Mouse (Mus musculus) ES-E14 (cell line): ENCODE data around the gene Timm10b. TPM values are rescaled to one million over a fixed set of nuclear protein-coding genes. Genes with fewer than 3 reads are reported as not detected.

ENCODE experiments used
- DNase-seq: peaks from one replicate; pipeline ENCODE4 v3.0.0-alpha.2; 2013; ENCODE audit warnings: low read depth, low spot score
- H3K27ac ChIP-seq: 2 replicates; pipeline ENCODE4 v1.5.1; 2012; ENCODE audit warnings: low read depth, mild to moderate bottlenecking, low read length, moderate library complexity, mixed read lengths; ENCODE audit not compliant: poor library complexity, insufficient read depth, severe bottlenecking
- H3K36me3 ChIP-seq: 2 replicates; pipeline ENCODE4 v1.6.1; 2012; ENCODE audit warnings: mild to moderate bottlenecking, low read length, moderate library complexity, mixed read lengths; ENCODE audit not compliant: control insufficient read depth, poor library complexity, insufficient read depth, severe bottlenecking
- H3K4me1 ChIP-seq, 2 experiments: fragments of 150-350 bp in 1 of 2; sonication (generic) in 1 of 2; 2 replicates each; pipeline ENCODE4 v1.6.1; 2012; ENCODE audit warnings: low read length in 2 of 2, mild to moderate bottlenecking in 1 of 2, mixed read lengths in 1 of 2; ENCODE audit not compliant: control insufficient read depth in 2 of 2, insufficient read depth in 2 of 2, poor library complexity in 1 of 2
- H3K4me3 ChIP-seq, 2 experiments: fragments of 150-350 bp in 1 of 2; sonication (generic) in 1 of 2; 2 replicates each; pipeline ENCODE4 v1.5.1; 2012; ENCODE audit warnings: low read length in 2 of 2, low read depth in 1 of 2, mild to moderate bottlenecking in 1 of 2, mixed read lengths in 1 of 2; ENCODE audit not compliant: insufficient read depth in 1 of 2, poor library complexity in 1 of 2, severe bottlenecking in 1 of 2
- H3K9ac ChIP-seq: 2 replicates; pipeline ENCODE4 v1.6.1; 2012; ENCODE audit warnings: low read depth, mild to moderate bottlenecking, low read length, mixed read lengths; ENCODE audit not compliant: poor library complexity, insufficient read depth, severe bottlenecking
- H3K9me3 ChIP-seq: fragments of 150-350 bp; sonication (generic); 2 replicates; pipeline ENCODE4 v1.6.1; 2012; ENCODE audit warnings: low read depth, mild to moderate bottlenecking, low read length; ENCODE audit not compliant: control insufficient read depth, insufficient read depth
- CHD2 ChIP-seq: IDR thresholded peaks from 2 replicates; pipeline ENCODE4 v1.6.1; 2014; ENCODE audit warnings: mild to moderate bottlenecking, low read depth, low read length, inconsistent platforms
- HCFC1 ChIP-seq: IDR thresholded peaks from 2 replicates; pipeline ENCODE4 v1.6.1; 2012; ENCODE audit warnings: low read length, inconsistent platforms, borderline replicate concordance; ENCODE audit not compliant: insufficient read depth
- MAFK ChIP-seq: IDR thresholded peaks from 2 replicates; pipeline ENCODE4 v1.6.1; 2014; ENCODE audit warnings: mild to moderate bottlenecking, low read depth, low read length, inconsistent platforms; ENCODE audit not compliant: insufficient read depth
- ZC3H11A ChIP-seq: IDR thresholded peaks from 2 replicates; pipeline ENCODE4 v1.6.1; 2012; ENCODE audit warnings: low read depth, mild to moderate bottlenecking, inconsistent platforms, low read length, borderline replicate concordance
- ZNF384 ChIP-seq: IDR thresholded peaks from 2 replicates; pipeline ENCODE4 v1.6.1; 2012; ENCODE audit warnings: low read depth, low read length, inconsistent platforms
- in situ Hi-C, 2 experiments: fragments of 600-800 bp; cut with MboI; formaldehyde crosslinking; loops; one replicate each; pipeline ENCODE4 v1.15.1; 2025; ENCODE audit warnings: low sequenced_read_pairs in 2 of 2, inconsistent platforms in 1 of 2; ENCODE audit not compliant: unreplicated experiment in 2 of 2
- total RNA-seq: library from RNA; depleted of rRNA; stranded (reverse); fragments of 300-350 nt; gene quantifications from 2 replicates; pipeline ENCODE4 v1.2.3, GENCODE M21; 2012

Timm10b gene
- total RNA-seq, 1 experiment: 85.5 TPM

GRCm38 (mm10) chr7:105632551-105632972 lies 7.3 kb upstream of the Timm10b start:
- Histone ChIP-seq H3K9me3 (no peaks in the 10 kb centered on the region), H3K27ac (no peak overlapping the region), H3K9ac (0 out of 2 replicates have a peak overlapping the region, but pooled peaks have one; percentile 29), H3K36me3 (peaks cover 11% of the 10 kb centered on the region; the same call in 1 of the 2 replicates), H3K4me3 (peak overlapping the region; percentile 76 to 95), H3K4me1 (peaks cover 0 to 2% of the 10 kb centered on the region in 2 experiments; a peak in 1 of 4 replicates)
- in situ Hi-C loops: no loop called here
- TF ChIP-seq ZC3H11A: no peak
- peak; percentile 46; the same call in 1 of the 2 replicates for TF ChIP-seq ZNF384
- no peak for DNase-seq

- H3K36me3 ChIP-seq: peaks cover 16% of the 10 kb centered on the region; the same call in 1 of the 2 replicates
- peak; percentile 70 for DNase-seq
- no peak for TF ChIP-seq ZC3H11A
- TF ChIP-seq CHD2: no peak
- TF ChIP-seq MAFK: no peak
- TF ChIP-seq HCFC1: no peak
- no peak for TF ChIP-seq ZNF384
- H3K27ac ChIP-seq: no peak within 1 kb of the TSS
- H3K4me3 ChIP-seq: peak within 1 kb of the TSS; percentile 76 to 95
- in situ Hi-C loops: no loop called here
- peaks cover 0 to 2% of the 10 kb centered on the region in 2 experiments; a peak in 1 of 4 replicates for H3K4me1 ChIP-seq
- no peaks in the 10 kb centered on the region for H3K9me3 ChIP-seq
- H3K9ac ChIP-seq: peak within 1 kb of the TSS; percentile 91
Measured at GRCm38 (mm10) chr7:105633127-105633800, 6.6 kb upstream of the Timm10b start, which contains the start of gene Trim3. Trim3 (minus strand) TSS chr7:105633571.

- Histone ChIP-seq H3K9ac (peak overlapping the region; percentile 61), H3K36me3 (peaks cover 18% of the 10 kb centered on the region; the same call in 1 of the 2 replicates), H3K9me3 (no peaks in the 10 kb centered on the region), H3K4me1 (peaks cover 0 to 2% of the 10 kb centered on the region in 2 experiments; a peak in 1 of 4 replicates), H3K27ac (no peak overlapping the region), H3K4me3 (peak overlapping the region; percentile 71 to 95)
- no peak for TF ChIP-seq CHD2
- TF ChIP-seq HCFC1: no peak
- no peak for TF ChIP-seq ZC3H11A
- no peak for TF ChIP-seq ZNF384
- no peak for TF ChIP-seq MAFK
- no peak for DNase-seq
- in situ Hi-C loops: no loop called here
Measured at GRCm38 (mm10) chr7:105633801-105634135, 6.1 kb upstream of the Timm10b start.

- H3K9me3 ChIP-seq: no peaks in the 10 kb centered on the region
- no peak for DNase-seq
- H3K4me3 ChIP-seq: peak overlapping the region in 1 of 2 experiments; percentile 71; a peak in 1 of 4 replicates
- H3K27ac ChIP-seq: no peak overlapping the region
- H3K36me3 ChIP-seq: peaks cover 20% of the 10 kb centered on the region; the same call in 1 of the 2 replicates
- in situ Hi-C loops: no loop called here
- H3K4me1 ChIP-seq: peaks cover 2 to 5% of the 10 kb centered on the region in 2 experiments; a peak in 3 of 4 replicates
- no peak overlapping the region for H3K9ac ChIP-seq
- no peak for TF ChIP-seq MAFK
- TF ChIP-seq CHD2: no peak
- TF ChIP-seq ZC3H11A: no peak
- no peak for TF ChIP-seq ZNF384
- no peak for TF ChIP-seq HCFC1
Measured at GRCm38 (mm10) chr7:105634272-105634920, 5.5 kb upstream of the Timm10b start.
